In the genomic region with DNA sequence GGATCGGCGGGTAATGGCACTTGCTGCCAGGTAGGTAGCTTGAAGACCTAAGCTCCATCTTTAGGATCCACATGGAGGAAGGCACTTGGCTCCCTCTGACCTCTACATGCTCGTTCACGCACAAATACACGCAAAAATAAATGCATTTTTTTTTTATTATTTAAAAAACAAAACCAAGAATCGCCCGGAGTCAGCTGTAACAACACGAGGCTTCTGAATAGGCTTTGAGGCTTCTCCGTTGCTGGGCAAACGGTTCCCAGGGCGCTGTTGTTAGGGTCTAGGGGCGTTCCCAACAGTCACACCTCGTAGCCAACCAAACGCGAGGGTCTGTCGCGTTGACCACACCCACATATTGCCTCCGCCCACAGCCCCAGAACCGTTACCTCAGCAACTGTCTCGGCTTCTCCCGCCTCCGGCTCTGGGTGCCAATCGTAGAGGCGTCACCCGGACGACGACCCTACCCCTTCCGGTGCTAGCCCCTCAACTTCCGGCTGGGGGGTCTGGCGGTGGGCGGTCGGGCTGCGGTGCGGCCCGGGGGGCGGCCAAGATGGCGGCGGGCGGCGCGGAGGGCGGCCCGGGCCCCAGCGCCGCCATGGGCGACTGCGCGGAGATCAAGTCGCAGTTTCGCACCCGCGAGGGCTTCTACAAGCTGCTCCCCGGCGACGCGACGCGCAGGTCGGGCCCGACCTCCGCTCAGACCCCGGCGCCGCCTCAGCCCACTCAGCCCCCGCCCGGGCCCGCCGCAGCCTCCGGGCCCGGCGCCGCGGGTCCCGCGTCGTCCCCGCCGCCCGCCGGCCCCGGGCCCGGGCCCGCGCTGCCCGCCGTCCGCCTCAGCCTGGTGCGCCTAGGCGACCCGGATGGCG, we compare ENCODE assay signal across 8 mouse cellular contexts. TPM values are rescaled to one million over a fixed set of nuclear protein-coding genes. Genes with fewer than 3 reads are reported as not detected.
DNase-seq lines count a peak whose midpoint lies in the region; TF ChIP-seq lines count a peak whose summit lies in the region.

A gene (plus strand): TSS at position 505 of the 863 bp plus-strand sequence.

- TF ChIP-seq CTCF in layer of hippocampus, adult 2 months (conservative IDR thresholded peaks at IDR 0.05) = no peak
- no peak for TF ChIP-seq CTCF in lung, adult 2 months (IDR thresholded peaks at IDR 0.05; ENCODE audit: insufficient read depth, low read length)
- no peak for TF ChIP-seq CTCF in olfactory bulb, adult 2 months (IDR thresholded peaks at IDR 0.05; ENCODE audit: insufficient read depth, low read depth, low read length)

- WGBS in lung, adult 2 months = 1% methylated on average over 82 of the region's 91 CpGs
- WGBS in olfactory bulb, adult 2 months = under 1% methylated on average over 90 of the region's 91 CpGs

- DNase-seq in MN1 (ENCODE audit: low spot score) = peak; percentile 96
- DNase-seq in cerebellum, adult 8-10 months = peak; percentile 87
- DNase-seq in forelimb bud, embryonic 11.5 days (ENCODE audit: low read depth, low spot score) = peak; percentile 99
- DNase-seq in heart, postnatal 4 days = peak; percentile 97
- peak; percentile 96 to 98 for DNase-seq in layer of hippocampus, adult 2 months (ENCODE audit: low spot score in 2 of 2)
- peak; percentile 89 for DNase-seq in lung, adult 2 months
- DNase-seq in thymus, adult 18-20 months = peak; percentile 85 to 90

- H3K4me3 ChIP-seq in layer of hippocampus, adult 2 months = peak within 1 kb of the TSS; percentile 81
- peak within 1 kb of the TSS; percentile 56 for H3K4me3 ChIP-seq in lung, adult 2 months (replicated peaks; ENCODE audit: extremely low read depth, low read depth, low read length)
- H3K4me3 ChIP-seq in olfactory bulb, adult 2 months (ENCODE audit: insufficient read depth, low read depth, low read length) = peak within 1 kb of the TSS; percentile 84

- peak within 1 kb of the TSS; percentile 90 for H3K27ac ChIP-seq in layer of hippocampus, adult 2 months
- peak within 1 kb of the TSS; percentile 30 for H3K27ac ChIP-seq in olfactory bulb, adult 2 months (ENCODE audit: insufficient read depth, low read depth, low read length)

- peaks cover 5% of the 10 kb centered on the region for H3K4me1 ChIP-seq in lung, adult 2 months (ENCODE audit: control insufficient read depth, insufficient read depth, low read length)
- H3K4me1 ChIP-seq in olfactory bulb, adult 2 months (ENCODE audit: control insufficient read depth, insufficient read depth, low read length) = peaks cover 19% of the 10 kb centered on the region

- no peak for TF ChIP-seq POLR2A in lung, adult 2 months (IDR thresholded peaks at IDR 0.05; ENCODE audit: borderline replicate concordance, extremely low read depth, low read depth, low read length)
- TF ChIP-seq POLR2A in olfactory bulb, adult 2 months (IDR thresholded peaks at IDR 0.05; ENCODE audit: insufficient read depth, low read depth, low read length) = peak; percentile 42

RNA-seq across cellular contexts. Expression of the gene that starts here (rescaled TPM):
- total RNA-seq in heart, postnatal 4 days (2021) = 10 to 100 TPM; 60.3 to 62.9 TPM
- 100 to 1,000 TPM; 154 TPM for total RNA-seq in layer of hippocampus, adult 2 months (2021)
- polyA plus RNA-seq in lung, adult 2 months (2012; rRNA removed) = 94.6 and 101 TPM in 2 replicates
- not detected in 2 replicates for polyA plus RNA-seq in olfactory bulb, adult 2 months (2012; ENCODE audit: insufficient read depth, insufficient read length, low replicate concordance, missing spikeins)

Comparison
In these comparisons a context has a peak if more than half of its experiments do, and no peak if none do; other contexts are left out.
1. Peak in every context shown above with its lines: DNase-seq, H3K4me3 ChIP-seq and H3K27ac ChIP-seq.
2. RNA of the gene that starts here (polyA plus RNA-seq): 94.6 to 101 TPM in lung, adult 2 months; not detected in olfactory bulb, adult 2 months; every median in the first group is over 10 times any median in the second.